Mouse (Mus musculus): Measurements from ENCODE around the gene Erv3.
A peak's percentile ranks its signal among the peaks of the same experiment; 100 is the strongest.

Erv3 gene

GRCm38 (mm10) chr2:131859721-131860120 lies at the start of gene Erv3:
TSS of gene Erv3 (minus strand) at chr2:131859747.
- no peak for DNase-seq (ENCODE audit: low read depth in 2 of 2, low spot score in 2 of 2)

- DNase-seq (ENCODE audit: low read depth in 2 of 2, low spot score in 2 of 2) = no peak
These were observed 49.4 kb upstream of the Erv3 start for GRCm38 (mm10) chr2:131908906-131909305.

- no peak for DNase-seq (ENCODE audit: low read depth in 2 of 2, low spot score in 2 of 2)
These were observed 48.9 kb upstream of the Erv3 start for GRCm38 (mm10) chr2:131908351-131908861.

GRCm38 (mm10) chr2:131907311-131907710 lies 47.8 kb upstream of the Erv3 start:
- DNase-seq (ENCODE audit: low read depth in 2 of 2, low spot score in 2 of 2) = no peak

GRCm38 (mm10) chr2:131906846-131907245 lies 47.3 kb upstream of the Erv3 start:
- DNase-seq (ENCODE audit: low read depth in 2 of 2, low spot score in 2 of 2) = no peak

- no peak for DNase-seq (ENCODE audit: low read depth in 2 of 2, low spot score in 2 of 2)
These were observed 46.7 kb upstream of the Erv3 start for GRCm38 (mm10) chr2:131906266-131906665.

- DNase-seq (ENCODE audit: low read depth in 2 of 2, low spot score in 2 of 2) = no peak
These were observed 46.2 kb upstream of the Erv3 start for GRCm38 (mm10) chr2:131905776-131906175.

GRCm38 (mm10) chr2:131905025-131905424 lies 45.5 kb upstream of the Erv3 start:
- DNase-seq (ENCODE audit: low read depth in 2 of 2, low spot score in 2 of 2) = no peak

GRCm38 (mm10) chr2:131902867-131903266 lies 43.3 kb upstream of the Erv3 start:
- DNase-seq (ENCODE audit: low read depth in 2 of 2, low spot score in 2 of 2) = peak in 1 of 2 experiments; percentile 7

GRCm38 (mm10) chr2:131902423-131902822 lies 42.9 kb upstream of the Erv3 start:
- no peak for DNase-seq (ENCODE audit: low read depth in 2 of 2, low spot score in 2 of 2)

GRCm38 (mm10) chr2:131897336-131898109 lies 38.0 kb upstream of the Erv3 start:
- no peak for DNase-seq (ENCODE audit: low read depth in 2 of 2, low spot score in 2 of 2)

- DNase-seq (ENCODE audit: low read depth in 2 of 2, low spot score in 2 of 2) = no peak
These were observed 36.5 kb upstream of the Erv3 start for GRCm38 (mm10) chr2:131896011-131896410.

GRCm38 (mm10) chr2:131895106-131895505 lies 35.6 kb upstream of the Erv3 start:
- no peak for DNase-seq (ENCODE audit: low read depth in 2 of 2, low spot score in 2 of 2)

- no peak for DNase-seq (ENCODE audit: low read depth in 2 of 2, low spot score in 2 of 2)
These were observed 33.0 kb upstream of the Erv3 start for GRCm38 (mm10) chr2:131892534-131892933.

- no peak for DNase-seq (ENCODE audit: low read depth in 2 of 2, low spot score in 2 of 2)
These were observed 28.7 kb upstream of the Erv3 start for GRCm38 (mm10) chr2:131888233-131888632.

- no peak for DNase-seq (ENCODE audit: low read depth in 2 of 2, low spot score in 2 of 2)
These were observed 27.1 kb upstream of the Erv3 start for GRCm38 (mm10) chr2:131886503-131887160.

- DNase-seq (ENCODE audit: low read depth in 2 of 2, low spot score in 2 of 2) = no peak
These were observed 23.6 kb upstream of the Erv3 start for GRCm38 (mm10) chr2:131883136-131883535.

GRCm38 (mm10) chr2:131881766-131882165 lies 22.2 kb upstream of the Erv3 start:
- DNase-seq (ENCODE audit: low read depth in 2 of 2, low spot score in 2 of 2) = no peak

GRCm38 (mm10) chr2:131876551-131877265 lies 17.2 kb upstream of the Erv3 start:
- no peak for DNase-seq (ENCODE audit: low read depth in 2 of 2, low spot score in 2 of 2)

GRCm38 (mm10) chr2:131873376-131873775 lies 13.8 kb upstream of the Erv3 start:
- DNase-seq (ENCODE audit: low read depth in 2 of 2, low spot score in 2 of 2) = no peak

GRCm38 (mm10) chr2:131868983-131869382 lies 9.4 kb upstream of the Erv3 start:
- DNase-seq (ENCODE audit: low read depth in 2 of 2, low spot score in 2 of 2) = no peak

- DNase-seq (ENCODE audit: low read depth in 2 of 2, low spot score in 2 of 2) = no peak
These were observed 7.1 kb upstream of the Erv3 start for GRCm38 (mm10) chr2:131866676-131867075.
